17 mouse cellular contexts compared by ENCODE assay signal in the genomic region with DNA sequence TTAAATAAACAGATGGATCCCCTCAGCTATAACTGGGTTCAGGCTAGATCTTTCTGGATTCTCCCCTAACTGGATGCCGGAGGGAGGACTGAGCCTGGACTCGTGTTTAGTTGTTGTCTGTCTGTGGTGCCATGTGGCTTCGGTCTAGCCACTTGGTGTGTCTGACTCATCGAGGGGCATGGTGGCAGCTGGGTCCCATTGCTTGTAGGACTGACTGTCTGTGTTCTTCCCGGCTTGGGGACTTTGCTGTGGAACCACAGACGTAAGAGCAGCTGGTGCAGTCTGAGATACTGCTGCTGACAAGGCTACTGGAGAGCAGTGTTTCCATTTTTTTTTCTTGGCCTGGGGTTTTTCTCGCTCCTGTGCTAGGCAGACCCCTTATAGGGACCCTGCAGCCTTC.
DNase-seq lines count a peak whose midpoint lies in the region; ATAC-seq and TF ChIP-seq lines count a peak whose summit lies in the region.
"Had no signal": no experiment of that assay in that cellular context is flagged by ENCODE, and none has a peak within 500 bp of the region (broad histone marks: within the 10 kb centered on the region; RNA-seq: fewer than 3 reads in every experiment).

No protein-coding gene starts in this region.

- H3K27me3 ChIP-seq in heart, embryonic 15.5 days = no peaks in the 10 kb centered on the region
- H3K27me3 ChIP-seq in heart, adult 2 months (ENCODE audit: control insufficient read depth, insufficient read depth, low read length) = no peaks in the 10 kb centered on the region
- no peaks in the 10 kb centered on the region for H3K27me3 ChIP-seq in forebrain, embryonic 15.5 days
- peaks cover 62% of the 10 kb centered on the region for H3K27me3 ChIP-seq in limb, embryonic 10.5 days (ENCODE audit: low read depth, poor library complexity, severe bottlenecking)
- no peaks in the 10 kb centered on the region for H3K27me3 ChIP-seq in liver, embryonic 11.5 days (replicated peaks; ENCODE audit: control insufficient read depth, insufficient read depth, low read length)
- H3K27me3 ChIP-seq: CH12.LX; embryonic facial prominence, embryonic 13.5 days; liver, embryonic 15.5 days; Patski had no signal

- intact Hi-C loops in heart, adult 2 months (cut with DNase I) = no loop called here

- H3K79me2 ChIP-seq in heart, adult 2 months (replicated peaks; ENCODE audit: control insufficient read depth, insufficient read depth, low read length) = peaks cover 2% of the 10 kb centered on the region; the same call in 1 of the 2 replicates

- 0 out of 2 replicates have a peak overlapping the region, but pooled peaks have one; percentile 25 for H3K9ac ChIP-seq in heart, embryonic 15.5 days
- H3K9ac ChIP-seq in heart, adult 2 months (ENCODE audit: low read depth, low read length) = no peak overlapping the region
- H3K9ac ChIP-seq in forebrain, embryonic 15.5 days (replicated peaks) = no peak overlapping the region
- H3K9ac ChIP-seq in liver, embryonic 11.5 days (ENCODE audit: low read depth, low read length) = no peak overlapping the region
- H3K9ac ChIP-seq: embryonic facial prominence, embryonic 13.5 days; liver, embryonic 15.5 days had no signal

- no peaks in the 10 kb centered on the region for H3K36me3 ChIP-seq in heart, embryonic 15.5 days
- H3K36me3 ChIP-seq in heart, adult 2 months (ENCODE audit: control insufficient read depth, insufficient read depth, low read length) = no peaks in the 10 kb centered on the region
- no peaks in the 10 kb centered on the region for H3K36me3 ChIP-seq in forebrain, embryonic 15.5 days
- no peaks in the 10 kb centered on the region for H3K36me3 ChIP-seq in limb, embryonic 10.5 days
- H3K36me3 ChIP-seq in liver, embryonic 11.5 days (ENCODE audit: control insufficient read depth, insufficient read depth, low read length) = no peaks in the 10 kb centered on the region
- H3K36me3 ChIP-seq: embryonic facial prominence, embryonic 13.5 days had no signal

- no peak for TF ChIP-seq CTCF in heart, adult 2 months (IDR thresholded peaks at IDR 0.05)

- WGBS in heart, embryonic 15.5 days = 45% methylated on average over 7 of the region's 7 CpGs
- 79% methylated on average over 7 of the region's 7 CpGs for WGBS in heart, adult 2 months
- 45% methylated on average over 7 of the region's 7 CpGs for WGBS in forebrain, embryonic 15.5 days
- 89% methylated on average over 7 of the region's 7 CpGs for WGBS in limb, embryonic 10.5 days
- WGBS in liver, embryonic 11.5 days = 71% methylated on average over 7 of the region's 7 CpGs

- no peak for TF ChIP-seq POLR2A in heart, adult 2 months (IDR thresholded peaks at IDR 0.05; ENCODE audit: insufficient read depth, low read depth, low read length)

- no peak for TF ChIP-seq EP300 in heart, adult 2 months (IDR thresholded peaks at IDR 0.05; ENCODE audit: insufficient read depth, low read depth, low read length)

- peaks cover 91% of the 10 kb centered on the region for H3K4me1 ChIP-seq in heart, embryonic 15.5 days (replicated peaks)
- peaks cover 17% of the 10 kb centered on the region for H3K4me1 ChIP-seq in heart, adult 2 months (ENCODE audit: control insufficient read depth, insufficient read depth, low read length)
- peaks cover 97% of the 10 kb centered on the region for H3K4me1 ChIP-seq in forebrain, embryonic 15.5 days
- H3K4me1 ChIP-seq in limb, embryonic 10.5 days = peaks cover 93% of the 10 kb centered on the region
- peaks cover 90% of the 10 kb centered on the region for H3K4me1 ChIP-seq in liver, embryonic 11.5 days (replicated peaks; ENCODE audit: control insufficient read depth, insufficient read depth, low read length)

- no peak for DNase-seq in heart, adult 2 months
- DNase-seq in brain, adult 2 months (ENCODE audit: low read depth, low spot score) = peak; percentile 65
- no peak for DNase-seq in limb, embryonic 10.5 days (ENCODE audit: low spot score)
- DNase-seq in left cerebral cortex, adult 11 months (ENCODE audit: low spot score) = no peak
- no peak for DNase-seq in adipocyte (ENCODE audit: low spot score)
- DNase-seq in liver, embryonic 11.5 days (ENCODE audit: low spot score) = no peak
- DNase-seq: adrenal gland, adult 2 months; cerebellum, postnatal 14 days; kidney, adult 11 months; lung, postnatal 36 days; right cerebral cortex, adult 18-20 months had no signal

- H3K4me2 ChIP-seq in heart, embryonic 15.5 days = no peak overlapping the region
- H3K4me2 ChIP-seq in forebrain, embryonic 15.5 days (replicated peaks) = no peak overlapping the region
- no peak overlapping the region for H3K4me2 ChIP-seq in liver, embryonic 11.5 days
- H3K4me2 ChIP-seq: embryonic facial prominence, embryonic 13.5 days; liver, embryonic 15.5 days had no signal

- no peak overlapping the region for H3K4me3 ChIP-seq in heart, embryonic 15.5 days
- no peak overlapping the region for H3K4me3 ChIP-seq in heart, adult 2 months
- no peak overlapping the region for H3K4me3 ChIP-seq in forebrain, embryonic 15.5 days
- no peak overlapping the region for H3K4me3 ChIP-seq in limb, embryonic 10.5 days
- H3K4me3 ChIP-seq in liver, embryonic 11.5 days (ENCODE audit: low read depth, low read length) = no peak overlapping the region
- H3K4me3 ChIP-seq: embryonic facial prominence, embryonic 13.5 days; liver, embryonic 15.5 days had no signal

- ATAC-seq in heart, embryonic 15.5 days (replicated peaks; ENCODE audit: insufficient number of reproducible peaks, insufficient read depth, low FRiP score, low read depth) = no peak
- no peak for ATAC-seq in forebrain, embryonic 15.5 days (replicated peaks)
- no peak for ATAC-seq in liver, embryonic 11.5 days (replicated peaks; ENCODE audit: low FRiP score)
- ATAC-seq: Patski had no signal

- peak overlapping the region; percentile 87 for H3K27ac ChIP-seq in heart, embryonic 15.5 days
- H3K27ac ChIP-seq in heart, adult 2 months = no peak overlapping the region
- H3K27ac ChIP-seq in forebrain, embryonic 15.5 days (replicated peaks) = peak overlapping the region; percentile 34
- H3K27ac ChIP-seq in limb, embryonic 10.5 days = 0 out of 2 replicates have a peak overlapping the region, but pooled peaks have one; percentile 14
- no peak overlapping the region; the same call in 1 of the 2 replicates for H3K27ac ChIP-seq in liver, embryonic 11.5 days (ENCODE audit: low read depth, low read length)
- H3K27ac ChIP-seq: embryonic facial prominence, embryonic 13.5 days; liver, embryonic 15.5 days had no signal

- no peaks in the 10 kb centered on the region for H3K9me3 ChIP-seq in heart, embryonic 15.5 days (replicated peaks)
- H3K9me3 ChIP-seq in forebrain, embryonic 15.5 days = no peaks in the 10 kb centered on the region
- no peaks in the 10 kb centered on the region for H3K9me3 ChIP-seq in limb, embryonic 10.5 days (replicated peaks)
- no peaks in the 10 kb centered on the region for H3K9me3 ChIP-seq in liver, embryonic 11.5 days (ENCODE audit: control insufficient read depth, low read length)
- H3K9me3 ChIP-seq: embryonic facial prominence, embryonic 13.5 days; liver, embryonic 15.5 days had no signal

Comparison
In these comparisons a context has a peak if more than half of its experiments do, and no peak if none do; other contexts are left out.
1. H3K27ac ChIP-seq: peak in heart, embryonic 15.5 days (single experiment), forebrain, embryonic 15.5 days (single experiment) and limb, embryonic 10.5 days (single experiment); none in heart, adult 2 months (single experiment) and liver, embryonic 11.5 days (single experiment).